Mouse (Mus musculus) CD4-positive naive resting alpha-beta T cell, adult 76 days (primary cell): ENCODE results near the gene Olfr76. TPM values are rescaled to one million over a fixed set of nuclear protein-coding genes. Genes with fewer than 3 reads are reported as not detected.

Source experiments
- total RNA-seq: library from RNA; stranded (reverse); gene quantifications from one replicate; pipeline ENCODE4 v1.2.4, GENCODE M21; 2023

Olfr76 gene
- not detected for total RNA-seq

GRCm38 (mm10) chr19:12123103-12123502 lies at the start of gene Olfr76:
Olfr76 (minus strand) TSS chr19:12123203.

GRCm38 (mm10) chr19:12170062-12170599 lies 47.1 kb upstream of the Olfr76 start, which contains the start of gene Olfr1555-ps1:
Olfr1555-ps1 (minus strand) TSS chr19:12170112.

GRCm38 (mm10) chr19:12115797-12116196 lies 7.2 kb downstream of the Olfr76 start, which contains the start of gene Olfr1428:
Olfr1428 (minus strand) TSS chr19:12115897.

GRCm38 (mm10) chr19:12103234-12103633 lies 19.8 kb downstream of the Olfr76 start, which contains the start of gene Olfr1427:
Olfr1427 (minus strand) TSS chr19:12103334.

GRCm38 (mm10) chr19:12091913-12092312 lies 31.1 kb downstream of the Olfr76 start, which contains the start of gene Olfr1426:
Olfr1426 (minus strand) TSS chr19:12092013.

GRCm38 (mm10) chr19:12077631-12078030 lies 45.4 kb downstream of the Olfr76 start, which contains the start of gene Olfr1425:
Olfr1425 (minus strand) TSS chr19:12077731.

Other genes starting within 250 kb of the Olfr76 start
- gene Olfr1419, start 248.1 kb downstream of the Olfr76 start, total RNA-seq: not detected
- gene Olfr1420, start 236.6 kb downstream of the Olfr76 start, total RNA-seq: not detected
- gene Patl1, start 210.8 kb downstream of the Olfr76 start, total RNA-seq: 53.3 TPM
- gene Osbp, start 157.3 kb downstream of the Olfr76 start, total RNA-seq: 36.4 TPM
- gene Olfr1423, start 81.9 kb downstream of the Olfr76 start, total RNA-seq: not detected
- not detected for gene Olfr1424, start 60.5 kb downstream of the Olfr76 start, total RNA-seq
- not detected for gene Olfr1425, start 45.5 kb downstream of the Olfr76 start, total RNA-seq
- not detected for gene Olfr1426, start 31.2 kb downstream of the Olfr76 start, total RNA-seq
- not detected for gene Olfr1427, start 19.9 kb downstream of the Olfr76 start, total RNA-seq
- gene Olfr1428, start 7.3 kb downstream of the Olfr76 start, total RNA-seq: not detected
- not detected for gene Olfr1555-ps1, start 46.9 kb upstream of the Olfr76 start, total RNA-seq
- gene Olfr1431, start 77.4 kb upstream of the Olfr76 start, total RNA-seq: not detected
- not detected for gene Olfr1432, start 109.4 kb upstream of the Olfr76 start, total RNA-seq
- not detected for gene Olfr262, start 118.5 kb upstream of the Olfr76 start, total RNA-seq
- gene Olfr235, start 137.8 kb upstream of the Olfr76 start, total RNA-seq: not detected
- gene Olfr1434, start 156.7 kb upstream of the Olfr76 start, total RNA-seq: not detected
- gene Olfr1436, start 175.9 kb upstream of the Olfr76 start, total RNA-seq: not detected
- gene Olfr1437, start 201.9 kb upstream of the Olfr76 start, total RNA-seq: not detected
- not detected for gene Olfr1438-ps1, start 212.7 kb upstream of the Olfr76 start, total RNA-seq